Mouse (Mus musculus) thymus, postnatal 36 days (tissue): ENCODE results near the gene Olfr71.
A peak's percentile ranks its signal among the peaks of the same experiment; 100 is the strongest.

Experiments
- DNase-seq, 2 experiments: peaks; one replicate each; pipeline ENCODE4 v3.0.0; 2022; ENCODE audit warnings: mixed read lengths in 2 of 2

Olfr71 gene

GRCm38 (mm10) chr4:43711821-43712220, 1.8 kb upstream of the Olfr71 start:
- DNase-seq: peak; percentile 50 to 64

DNA sequence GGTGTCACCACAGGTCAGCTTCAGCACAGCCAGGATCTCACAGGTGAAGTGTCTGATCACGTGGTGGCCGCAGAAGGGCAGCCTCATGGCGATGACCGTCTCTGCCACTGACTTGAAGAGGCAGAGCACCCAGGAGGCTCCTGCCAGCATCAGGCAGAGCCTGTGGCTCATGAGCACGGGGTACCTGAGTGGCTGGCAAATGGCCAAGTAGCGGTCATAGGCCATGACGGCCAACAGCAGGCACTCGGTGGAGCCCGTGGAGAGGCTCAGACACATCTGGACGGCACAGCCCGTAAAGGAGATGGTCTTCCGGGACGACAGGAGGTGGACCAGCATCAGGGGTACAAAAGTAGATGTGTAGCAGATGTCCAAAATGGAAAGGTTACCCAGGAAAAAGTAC, 4.1 kb downstream of the Olfr71 start:
- no peak for DNase-seq

GRCm38 (mm10) chr4:43703851-43704250, 6.2 kb downstream of the Olfr71 start:
- no peak for DNase-seq

DNA sequence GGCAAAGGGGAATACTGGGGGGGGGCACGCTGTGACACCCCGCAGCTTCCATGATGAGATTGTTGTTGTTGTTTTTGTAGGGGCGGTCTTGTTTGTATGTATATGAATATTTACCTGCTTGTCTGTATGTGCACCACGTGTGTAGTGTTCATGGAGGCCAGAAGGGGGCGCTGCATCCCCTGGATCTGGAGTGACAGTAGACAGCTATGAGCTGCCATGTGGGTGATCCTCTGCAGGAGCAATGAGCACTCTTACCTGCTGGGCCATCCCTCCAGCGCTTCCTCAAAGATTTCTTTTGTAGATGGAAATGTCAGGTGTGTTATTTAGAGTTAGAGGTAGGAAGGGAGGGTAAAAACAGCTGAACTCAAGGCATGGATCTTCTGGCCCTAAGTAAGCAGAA, 6.6 kb downstream of the Olfr71 start:
- no peak for DNase-seq

- DNase-seq: no peak
Measured at GRCm38 (mm10) chr4:43700707-43701106, 9.3 kb downstream of the Olfr71 start, which contains the start of gene Olfr70. Gene Olfr70, minus strand, starts transcription at chr4:43700807.

GRCm38 (mm10) chr4:43696561-43696960, 13.5 kb downstream of the Olfr71 start:
- no peak for DNase-seq

- DNase-seq: no peak
Measured at GRCm38 (mm10) chr4:43695249-43695671, 14.8 kb downstream of the Olfr71 start.

- DNase-seq: no peak
Measured at GRCm38 (mm10) chr4:43694439-43695248, 15.4 kb downstream of the Olfr71 start.

- DNase-seq: no peak
Measured at GRCm38 (mm10) chr4:43693806-43694241, 16.2 kb downstream of the Olfr71 start.

DNA sequence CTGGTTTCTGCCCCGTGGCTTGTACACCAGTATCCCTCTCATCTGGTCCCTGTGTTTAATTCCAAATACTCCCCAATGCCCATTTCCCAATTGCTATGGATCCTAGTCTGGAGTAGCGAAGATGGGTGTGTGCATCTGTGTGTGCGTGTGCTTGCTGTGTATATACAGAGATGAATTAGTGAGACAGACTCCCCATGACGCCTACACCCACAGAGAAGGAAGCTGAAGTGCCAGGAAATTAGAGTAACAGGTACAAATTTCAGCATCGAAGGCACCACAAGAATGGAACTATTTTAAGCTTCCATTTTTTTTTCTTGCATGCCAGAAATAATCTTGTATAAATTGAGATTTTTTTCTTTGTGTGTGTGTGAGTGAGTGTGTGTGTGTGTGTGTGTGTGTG, 19.0 kb downstream of the Olfr71 start:
- no peak for DNase-seq

DNA sequence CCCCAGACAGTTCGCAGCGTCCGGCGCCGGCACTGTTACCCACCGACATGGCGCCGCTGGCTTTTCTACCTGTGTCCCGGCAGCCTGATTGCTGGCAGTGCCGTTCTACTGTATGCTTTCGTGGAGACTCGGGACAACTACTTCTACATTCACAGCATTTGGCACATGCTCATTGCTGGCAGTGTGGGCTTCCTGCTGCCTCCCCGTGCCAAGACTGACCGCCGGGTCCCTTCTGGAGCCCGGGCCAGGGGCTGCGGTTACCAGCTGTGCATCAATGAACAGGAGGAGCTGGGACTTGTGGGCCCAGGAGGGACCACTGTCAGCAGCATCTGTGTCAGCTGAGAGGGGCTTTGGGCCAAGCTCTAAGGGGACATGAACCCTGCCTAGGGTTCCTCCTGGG, 20.0 kb downstream of the Olfr71 start:
- no peak for DNase-seq

GRCm38 (mm10) chr4:43679416-43680043, 30.5 kb downstream of the Olfr71 start:
- no peak for DNase-seq

DNA sequence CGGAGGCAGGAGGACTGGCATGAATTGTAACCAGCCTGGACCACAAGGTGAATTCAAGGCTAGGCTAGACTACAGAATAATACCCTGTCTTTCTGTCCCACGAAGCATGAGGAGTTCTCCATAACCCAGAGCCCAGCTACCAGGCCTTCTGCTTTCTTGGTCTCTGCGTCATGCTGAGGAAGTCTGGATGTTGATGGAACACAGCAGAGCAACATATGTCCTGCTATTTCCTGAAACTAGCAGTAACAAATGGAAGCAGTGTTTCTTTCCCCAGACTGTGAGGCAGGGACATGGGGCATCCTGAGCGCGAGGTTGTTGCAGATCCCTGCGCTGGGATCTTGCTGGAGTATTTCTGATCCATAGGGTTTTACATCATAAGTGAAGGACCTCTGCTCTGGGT, 31.5 kb downstream of the Olfr71 start:
- DNase-seq: no peak

GRCm38 (mm10) chr4:43675608-43676007, 34.4 kb downstream of the Olfr71 start:
- DNase-seq: no peak

DNA sequence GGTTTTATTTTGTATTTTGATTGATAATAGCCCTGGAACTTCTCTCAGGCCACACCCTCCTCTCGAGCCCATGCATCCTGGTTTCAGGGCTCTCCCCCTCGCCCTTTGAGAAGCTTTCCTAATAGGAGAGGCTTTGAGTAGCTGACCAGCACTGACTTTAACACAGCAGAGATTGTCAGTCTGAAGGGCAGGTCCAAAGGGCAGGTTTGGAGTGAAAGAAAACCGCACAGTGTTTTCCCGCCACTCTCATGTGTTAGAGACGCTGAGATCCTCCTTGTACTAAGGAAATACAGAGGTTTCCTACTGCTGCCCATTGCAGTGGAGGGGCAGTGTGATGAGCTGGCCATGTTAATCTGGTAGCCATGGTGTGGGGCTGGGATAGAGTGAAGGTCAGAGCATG, 35.1 kb downstream of the Olfr71 start:
- DNase-seq: no peak

- DNase-seq: no peak
Measured at GRCm38 (mm10) chr4:43673703-43674102, 36.4 kb downstream of the Olfr71 start.

DNA sequence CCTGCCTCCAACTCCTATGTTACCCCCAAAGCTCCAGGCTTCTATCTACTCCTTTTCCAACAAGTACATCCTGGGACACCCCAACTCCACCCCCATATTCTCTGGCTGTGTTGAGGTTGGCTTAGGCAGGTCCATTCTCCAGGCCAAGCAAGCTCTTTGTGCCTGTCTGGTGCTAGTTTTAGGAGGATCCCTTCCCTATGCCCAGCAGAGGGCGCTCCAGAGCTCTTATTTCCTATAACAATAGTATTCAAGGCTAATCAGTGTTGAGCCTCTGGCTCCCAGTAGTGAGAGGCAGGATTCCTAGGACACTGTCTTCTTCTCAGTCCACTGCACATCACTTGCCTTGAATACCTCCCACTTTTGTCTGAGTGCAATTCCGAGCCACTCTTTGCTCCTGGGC, 38.0 kb downstream of the Olfr71 start:
- peak; percentile 67 to 72 for DNase-seq

- DNase-seq: no peak
Measured at GRCm38 (mm10) chr4:43669428-43669794, 40.6 kb downstream of the Olfr71 start.

- DNase-seq: peak; percentile 90
Measured at GRCm38 (mm10) chr4:43668782-43669427, 41.1 kb downstream of the Olfr71 start, which contains the start of the genes Tmem8b and Fam221b. Gene Tmem8b, plus strand, starts transcription at chr4:43668971. Gene Fam221b, minus strand, starts transcription at chr4:43669145.

DNA sequence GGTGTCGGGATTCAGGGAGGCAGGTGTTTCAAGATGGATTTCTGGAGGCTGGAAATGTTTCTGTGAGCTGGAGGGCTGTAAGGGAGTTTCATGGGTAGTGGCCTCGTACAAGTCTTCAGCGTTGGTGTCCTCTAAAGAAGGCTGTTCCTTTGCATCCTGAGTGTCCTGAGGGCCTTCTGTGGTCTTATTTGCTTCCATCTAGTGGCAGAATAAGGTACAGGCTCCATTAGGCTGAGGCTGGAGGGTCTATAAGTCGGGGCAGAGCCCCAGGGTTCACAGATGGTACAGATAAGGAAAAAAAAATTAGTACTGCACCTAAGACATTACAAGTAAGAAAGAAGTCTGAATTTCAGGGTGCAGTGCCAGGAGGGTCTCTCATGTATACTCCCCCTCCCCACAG, 43.6 kb downstream of the Olfr71 start:
- no peak for DNase-seq

DNA sequence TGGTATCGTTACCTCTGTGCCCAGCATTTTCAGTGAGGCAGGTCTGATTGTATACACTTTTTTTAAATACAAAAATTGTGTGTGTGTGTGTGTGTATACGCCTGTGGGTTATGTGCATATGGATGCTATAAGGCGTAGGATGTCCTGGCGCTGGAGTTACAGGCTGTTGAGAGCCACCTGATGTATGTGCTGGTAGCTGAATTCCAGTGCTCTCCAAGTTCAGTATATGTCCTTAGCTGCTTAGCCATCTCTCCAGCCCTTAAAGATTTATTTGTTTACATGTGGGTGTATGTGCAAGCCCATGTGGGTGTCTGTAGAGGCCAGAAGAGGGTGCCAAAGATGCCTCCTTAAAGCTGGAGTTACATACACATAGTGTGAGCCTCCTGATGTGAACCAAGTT, 52.9 kb downstream of the Olfr71 start:
- DNase-seq: no peak

- peak; percentile 93 to 95 for DNase-seq
Measured at GRCm38 (mm10) chr4:43656339-43657109, 53.5 kb downstream of the Olfr71 start, which contains the start of gene Hint2. Gene Hint2, minus strand, starts transcription at chr4:43656466.
